In the genomic region with DNA sequence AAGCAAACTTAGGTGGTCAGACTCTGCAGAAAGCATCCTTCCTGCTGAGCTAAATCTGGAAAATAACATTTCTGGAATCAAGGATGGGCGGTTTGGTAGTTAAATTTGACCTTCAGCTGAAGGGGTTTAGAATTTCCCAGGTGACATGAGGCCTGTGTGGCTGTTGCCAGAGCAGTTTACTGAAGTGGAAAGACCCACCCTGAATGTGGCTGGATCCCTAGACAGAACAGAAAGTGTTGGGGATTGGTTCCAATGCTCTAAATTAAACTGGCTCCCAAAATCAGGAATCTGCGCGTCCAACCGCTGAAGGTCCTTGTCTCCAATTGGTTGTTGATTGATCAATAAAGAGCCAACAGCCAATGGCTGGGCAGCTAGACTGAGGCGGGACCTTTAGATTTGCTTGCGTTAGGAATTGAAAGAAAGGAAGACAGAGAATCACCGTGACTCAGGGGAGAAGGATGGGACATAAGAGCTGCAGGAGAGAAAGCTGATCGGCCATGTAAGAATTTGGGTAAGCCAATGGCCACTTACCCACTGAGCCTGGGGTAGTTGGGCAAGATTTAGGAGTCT, we compare ENCODE assay signal across 10 mouse cellular contexts. TPM values are rescaled to one million over a fixed set of nuclear protein-coding genes. Genes with fewer than 3 reads are reported as not detected.
DNase-seq lines count a peak whose midpoint lies in the region; ATAC-seq and TF ChIP-seq lines count a peak whose summit lies in the region.
"Had no signal": no experiment of that assay in that cellular context is flagged by ENCODE, and none has a peak within 500 bp of the region (broad histone marks: within the 10 kb centered on the region; RNA-seq: fewer than 3 reads in every experiment).

No protein-coding gene starts in this region.

- H3K27me3 ChIP-seq in kidney, postnatal 0 days (ENCODE audit: insufficient read depth, low read length): no peaks in the 10 kb centered on the region
- no peaks in the 10 kb centered on the region for H3K27me3 ChIP-seq in hindbrain, embryonic 11.5 days (ENCODE audit: control insufficient read depth, insufficient read depth, low read length)
- no peaks in the 10 kb centered on the region for H3K27me3 ChIP-seq in midbrain, postnatal 0 days (ENCODE audit: insufficient read depth, low read length)

- no peaks in the 10 kb centered on the region for H3K9me3 ChIP-seq in kidney, postnatal 0 days (replicated peaks; ENCODE audit: low read length)
- H3K9me3 ChIP-seq in hindbrain, embryonic 11.5 days (ENCODE audit: control insufficient read depth, low read length): no peaks in the 10 kb centered on the region
- H3K9me3 ChIP-seq in midbrain, postnatal 0 days (ENCODE audit: low read length): no peaks in the 10 kb centered on the region

- H3K36me3 ChIP-seq in kidney, postnatal 0 days (ENCODE audit: insufficient read depth, low read length): no peaks in the 10 kb centered on the region
- H3K36me3 ChIP-seq in hindbrain, embryonic 11.5 days (ENCODE audit: control insufficient read depth, insufficient read depth, low read length): no peaks in the 10 kb centered on the region
- H3K36me3 ChIP-seq in midbrain, postnatal 0 days (ENCODE audit: insufficient read depth, low read length): no peaks in the 10 kb centered on the region

- no peak overlapping the region for H3K27ac ChIP-seq in kidney, postnatal 0 days
- no peak overlapping the region for H3K27ac ChIP-seq in brown adipose tissue, adult 24 weeks (replicated peaks; ENCODE audit: low read depth, low read length)
- no peak overlapping the region for H3K27ac ChIP-seq in hindbrain, embryonic 11.5 days (ENCODE audit: low read depth, low read length)
- H3K27ac ChIP-seq in midbrain, postnatal 0 days (ENCODE audit: low read depth, low read length): no peak overlapping the region

- H3K4me1 ChIP-seq in kidney, postnatal 0 days (replicated peaks; ENCODE audit: insufficient read depth, low read length): no peaks in the 10 kb centered on the region
- no peaks in the 10 kb centered on the region for H3K4me1 ChIP-seq in brown adipose tissue, adult 24 weeks (ENCODE audit: control insufficient read depth, insufficient read depth, insufficient read length, low read length)
- H3K4me1 ChIP-seq in hindbrain, embryonic 11.5 days (replicated peaks; ENCODE audit: control insufficient read depth, insufficient read depth, low read length): no peaks in the 10 kb centered on the region
- no peaks in the 10 kb centered on the region for H3K4me1 ChIP-seq in midbrain, postnatal 0 days (ENCODE audit: insufficient read depth, low read length)

- WGBS in kidney, postnatal 0 days: 51% methylated on average over 8 of the region's 8 CpGs
- 51% methylated on average over 8 of the region's 8 CpGs for WGBS in hindbrain, embryonic 11.5 days
- 47% methylated on average over 8 of the region's 8 CpGs for WGBS in midbrain, postnatal 0 days

- no peak overlapping the region for H3K4me3 ChIP-seq in kidney, postnatal 0 days (replicated peaks; ENCODE audit: low read depth, low read length)
- H3K4me3 ChIP-seq in brown adipose tissue, adult 24 weeks (ENCODE audit: insufficient read depth, low read depth, low read length): peak overlapping the region; percentile 10; the same call in 1 of the 2 replicates
- H3K4me3 ChIP-seq in hindbrain, embryonic 11.5 days (ENCODE audit: low read depth, low read length): no peak overlapping the region
- peak overlapping the region; percentile 12; the same call in 1 of the 2 replicates for H3K4me3 ChIP-seq in midbrain, postnatal 0 days (ENCODE audit: low read depth, low read length)

- no peak for TF ChIP-seq CTCF in kidney, postnatal 0 days (IDR thresholded peaks at IDR 0.05; ENCODE audit: low read depth)
- TF ChIP-seq CTCF in midbrain, postnatal 0 days (IDR thresholded peaks at IDR 0.05): no peak

- DNase-seq in kidney, postnatal 0 days (ENCODE audit: low spot score): no peak
- no peak for DNase-seq in kidney, adult 18-20 months
- DNase-seq in hindbrain, embryonic 11.5 days (ENCODE audit: low spot score): peak; percentile 23
- DNase-seq in midbrain, postnatal 0 days (ENCODE audit: low spot score): peak; percentile 51
- no peak for DNase-seq in adrenal gland, adult 8-10 months
- DNase-seq in ovary, adult 18-20 months (ENCODE audit: low spot score): no peak
- no peak for DNase-seq in c-Kit-positive CD71-positive TER-119-positive erythroid progenitor cells, embryonic 14.5 days (ENCODE audit: low spot score)
- DNase-seq: kidney, adult 11 months; lung, postnatal 14 days had no signal

- no peak overlapping the region for H3K9ac ChIP-seq in kidney, postnatal 0 days (ENCODE audit: low read depth, low read length)
- no peak overlapping the region for H3K9ac ChIP-seq in hindbrain, embryonic 11.5 days (ENCODE audit: low read depth, low read length)
- H3K9ac ChIP-seq in midbrain, postnatal 0 days (replicated peaks; ENCODE audit: low read length, poor library complexity, severe bottlenecking): no peak overlapping the region

- ATAC-seq in kidney, postnatal 0 days (replicated peaks; ENCODE audit: low FRiP score, low read depth): peak; percentile 41; the same call in 1 of the 2 replicates
- no peak for ATAC-seq in hindbrain, embryonic 11.5 days (ENCODE audit: low FRiP score)
- peak; percentile 41; the same call in 1 of the 2 replicates for ATAC-seq in midbrain, postnatal 0 days (ENCODE audit: low FRiP score)

- H3K4me2 ChIP-seq in kidney, postnatal 0 days (ENCODE audit: low read length): peak overlapping the region; percentile 28; the same call in 1 of the 2 replicates
- H3K4me2 ChIP-seq in hindbrain, embryonic 11.5 days (replicated peaks; ENCODE audit: low read depth, low read length): no peak overlapping the region
- peak overlapping the region; percentile 7; the same call in 1 of the 2 replicates for H3K4me2 ChIP-seq in midbrain, postnatal 0 days (ENCODE audit: low read depth, low read length, poor library complexity, severe bottlenecking)

RNA-seq across cellular contexts. Expression of gene Pigk, which starts 11.5 kb away (rescaled TPM):
- 48.5 and 55.3 TPM in 2 replicates for polyA plus RNA-seq in kidney, postnatal 0 days (2015; fragmentation: Nextera tagmentation; extraction: Ambion mirVana)
- polyA plus RNA-seq in brown adipose tissue, adult 24 weeks (2012; ENCODE audit: insufficient read depth, insufficient read length, missing spikeins): 24.1 and 30.3 TPM in 2 replicates
- 37.6 and 58.3 TPM in 2 replicates for polyA plus RNA-seq in hindbrain, embryonic 11.5 days (2014; fragmentation: Nextera tagmentation; extraction: Ambion mirVana)
- total RNA-seq in midbrain, postnatal 0 days (2014; rRNA removed): 44.1 and 46.1 TPM in 2 replicates
- polyA plus RNA-seq in midbrain, postnatal 0 days (2015; fragmentation: Nextera tagmentation; extraction: Ambion mirVana): 61.8 and 66.7 TPM in 2 replicates
- total RNA-seq in adrenal gland, adult 8-10 months (2022): 10 to 100 TPM; 65.0 to 73.7 (median 68.0) TPM

RNA-seq across cellular contexts. Expression of gene Ak5, which starts 34.2 kb away (rescaled TPM):
- 4.6 and 5.9 TPM in 2 replicates for polyA plus RNA-seq in kidney, postnatal 0 days (2015; fragmentation: Nextera tagmentation; extraction: Ambion mirVana)
- 0.44 TPM in 1 of 2 replicates, not detected in the other for polyA plus RNA-seq in brown adipose tissue, adult 24 weeks (2012; ENCODE audit: insufficient read depth, insufficient read length, missing spikeins)
- 0.51 and 1.2 TPM in 2 replicates for polyA plus RNA-seq in hindbrain, embryonic 11.5 days (2014; fragmentation: Nextera tagmentation; extraction: Ambion mirVana)
- total RNA-seq in midbrain, postnatal 0 days (2014; rRNA removed): 14.0 and 16.5 TPM in 2 replicates
- 20.5 and 22.3 TPM in 2 replicates for polyA plus RNA-seq in midbrain, postnatal 0 days (2015; fragmentation: Nextera tagmentation; extraction: Ambion mirVana)
- 1 to 10 TPM; 3.3 to 4.9 (median 4.7) TPM for total RNA-seq in adrenal gland, adult 8-10 months (2022)

Comparison
In these comparisons a context has a peak if more than half of its experiments do, and no peak if none do; other contexts are left out.
1. DNase-seq: peak in hindbrain, embryonic 11.5 days (single experiment) and midbrain, postnatal 0 days (single experiment); none in kidney, postnatal 0 days (single experiment), kidney, adult 18-20 months (single experiment), adrenal gland, adult 8-10 months (single experiment), ovary, adult 18-20 months (single experiment) and c-Kit-positive CD71-positive TER-119-positive erythroid progenitor cells, embryonic 14.5 days (single experiment).
2. H3K4me3 ChIP-seq: peak in brown adipose tissue, adult 24 weeks (single experiment) and midbrain, postnatal 0 days (single experiment); none in kidney, postnatal 0 days (single experiment) and hindbrain, embryonic 11.5 days (single experiment).